Mouse (Mus musculus) spleen, adult 2 months (tissue): ENCODE data around the gene Igsf11.

Experiments
- CTCF ChIP-seq: fragments of 200-500 bp; IDR thresholded peaks from 2 replicates; pipeline ENCODE4 v1.5.1; 2011; ENCODE audit warnings: mild to moderate bottlenecking, inconsistent platforms; ENCODE audit not compliant: insufficient read depth, insufficient read length, insufficient replicate concordance; ENCODE audit errors: extremely low read depth
- POLR2A ChIP-seq: fragments of 200-500 bp; IDR thresholded peaks from 2 replicates; pipeline ENCODE4 v1.6.1; 2011; ENCODE audit warnings: low read depth, low read length, inconsistent platforms

- TF ChIP-seq CTCF: no peak
- TF ChIP-seq POLR2A: no peak
These were observed 54.8 kb downstream of the Igsf11 start for GRCm38 (mm10) chr16:38947141-38947879.
